Mouse (Mus musculus): ENCODE measurements around the gene Rps6ka6.

Gene Rps6ka6

GRCm38 (mm10) chrX:111537859-111538258 lies at the start of gene Rps6ka6:
Gene Rps6ka6 (minus strand): TSS chrX:111537959.
- no peak for DNase-seq

- no peak for DNase-seq
Measured at GRCm38 (mm10) chrX:111577044-111577443, 39.3 kb upstream of the Rps6ka6 start.

GRCm38 (mm10) chrX:111518206-111518605 lies 19.6 kb downstream of the Rps6ka6 start:
- DNase-seq: no peak

- no peak for DNase-seq
Measured at GRCm38 (mm10) chrX:111463565-111464093, 74.1 kb downstream of the Rps6ka6 start.

- peak; percentile 44 for DNase-seq
Measured at GRCm38 (mm10) chrX:111462833-111463564, 74.8 kb downstream of the Rps6ka6 start.

- DNase-seq: no peak
Measured at GRCm38 (mm10) chrX:111462495-111462832, 75.3 kb downstream of the Rps6ka6 start.

- DNase-seq: peak; percentile 0
Measured at GRCm38 (mm10) chrX:111462092-111462491, 75.7 kb downstream of the Rps6ka6 start.

GRCm38 (mm10) chrX:111460166-111460565 lies 77.6 kb downstream of the Rps6ka6 start:
- DNase-seq: no peak

GRCm38 (mm10) chrX:111436571-111436970 lies 101.2 kb downstream of the Rps6ka6 start:
- no peak for DNase-seq

GRCm38 (mm10) chrX:111414775-111415174 lies 123.0 kb downstream of the Rps6ka6 start:
- no peak for DNase-seq

GRCm38 (mm10) chrX:111404816-111405215 lies 132.9 kb downstream of the Rps6ka6 start:
- no peak for DNase-seq

- no peak for DNase-seq
Measured at GRCm38 (mm10) chrX:111377020-111377419, 160.7 kb downstream of the Rps6ka6 start.

GRCm38 (mm10) chrX:111374177-111374576 lies 163.6 kb downstream of the Rps6ka6 start:
- no peak for DNase-seq

Data from cerebellum, adult 11 months (tissue).